Mouse (Mus musculus) frontal cortex, postnatal 25 days (tissue): ENCODE measurements at regions not wholly inside any gene's neighbourhood (a gene's known extent, or its start where the extent isn't known, plus 50 kb on each side); places are given as distances from the start of the nearest gene placed in this dataset.

ENCODE experiments used
- DNase-seq, 2 experiments: peaks; one replicate each; pipeline ENCODE4 v3.0.0; 2022; ENCODE audit warnings: low spot score in 2 of 2

GRCm38 (mm10) chr8:39695331-39695730 lies 979.5 kb upstream of the Adam24 start:
- peak in 1 of 2 experiments; percentile 5 for DNase-seq

- DNase-seq: no peak
Observed at GRCm38 (mm10) chr8:39705843-39706242, 969.0 kb upstream of the Adam24 start.

GRCm38 (mm10) chr8:39742377-39742776 lies 932.5 kb upstream of the Adam24 start:
- no peak for DNase-seq

GRCm38 (mm10) chr8:39746225-39746624 lies 928.7 kb upstream of the Adam24 start:
- DNase-seq: no peak

- no peak for DNase-seq
Observed at GRCm38 (mm10) chr8:39759905-39760304, 915.0 kb upstream of the Adam24 start.

GRCm38 (mm10) chr8:39779449-39779848 lies 895.4 kb upstream of the Adam24 start:
- no peak for DNase-seq

- DNase-seq: no peak
Observed at GRCm38 (mm10) chr8:39780169-39780568, 894.7 kb upstream of the Adam24 start.

- DNase-seq: no peak
Observed at GRCm38 (mm10) chr8:39781424-39782161, 893.3 kb upstream of the Adam24 start.

- no peak for DNase-seq
Observed at GRCm38 (mm10) chr8:39782162-39782530, 892.7 kb upstream of the Adam24 start.
